Mouse (Mus musculus) kidney, adult 2 months (tissue): ENCODE measurements around the gene Dapp1.

Source experiments
- CTCF ChIP-seq: fragments of 200-500 bp; conservative IDR thresholded peaks from 2 replicates; pipeline ENCODE4 v1.5.1; 2011; ENCODE audit warnings: low read depth, mild to moderate bottlenecking, control low read depth, low read length, moderate library complexity, mixed read lengths; ENCODE audit not compliant: insufficient read depth, insufficient read length
- POLR2A ChIP-seq: fragments of 200-500 bp; IDR thresholded peaks from one replicate; pipeline ENCODE4 v1.6.1; 2011; ENCODE audit warnings: low read depth, low read length, control low read depth

GRCm38 (mm10) chr3:137954256-137954916 is 27.0 kb downstream of the Dapp1 start:
- no peak for TF ChIP-seq POLR2A
- TF ChIP-seq CTCF: no peak
